Mouse (Mus musculus) ES-E14 (cell line): ENCODE measurements at regions not wholly inside any gene's neighbourhood (a gene's known extent, or its start where the extent isn't known, plus 50 kb on each side); places are given as distances from the start of the nearest gene placed in this dataset.

Experiments used
- HCFC1 ChIP-seq: IDR thresholded peaks from 2 replicates; pipeline ENCODE4 v1.6.1; 2012; ENCODE audit warnings: low read length, inconsistent platforms, borderline replicate concordance; ENCODE audit not compliant: insufficient read depth
- MAFK ChIP-seq: IDR thresholded peaks from 2 replicates; pipeline ENCODE4 v1.6.1; 2014; ENCODE audit warnings: mild to moderate bottlenecking, low read depth, low read length, inconsistent platforms; ENCODE audit not compliant: insufficient read depth
- ZNF384 ChIP-seq: IDR thresholded peaks from 2 replicates; pipeline ENCODE4 v1.6.1; 2012; ENCODE audit warnings: low read depth, low read length, inconsistent platforms

GRCm38 (mm10) chr6:47395465-47396337, 57.5 kb upstream of the Cul1 start:
- no peak for TF ChIP-seq MAFK
- no peak for TF ChIP-seq ZNF384
- TF ChIP-seq HCFC1 = no peak
